Mouse (Mus musculus) B cell, adult 2 months (primary cell): ENCODE measurements around the gene Lpcat2b.
"Not testable (repeated sequence)": the region's sequence is repeated elsewhere in the genome, so short reads cannot be mapped to it uniquely, and the experiment has no call there.

Source experiments
- DNase-seq, 2 experiments: peaks; one replicate each; pipeline ENCODE4 v3.0.0; 2022

Gene Lpcat2b

DNA sequence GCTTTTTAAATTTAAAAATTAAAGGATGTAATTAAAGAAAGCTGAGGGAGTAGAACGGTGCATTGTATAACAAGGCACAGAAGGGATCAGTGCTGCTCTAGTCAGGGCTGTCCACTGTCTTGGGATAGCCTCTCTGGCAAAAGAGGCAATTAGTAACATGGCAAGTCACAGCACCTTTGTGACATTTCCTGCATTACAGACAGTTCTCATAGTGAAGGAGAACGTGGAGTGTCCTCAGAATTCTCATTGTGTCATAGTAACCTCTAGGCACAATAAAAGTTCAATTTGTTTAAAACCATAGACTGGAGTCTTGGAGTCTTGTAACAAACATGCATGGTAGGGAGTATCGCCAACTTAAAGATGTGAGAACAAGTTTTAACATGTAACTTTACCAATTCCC is at the start of gene Lpcat2b:
TSS of gene Lpcat2b (plus strand) at position 301 of the 400 bp plus-strand sequence.
- DNase-seq: no peak

DNA sequence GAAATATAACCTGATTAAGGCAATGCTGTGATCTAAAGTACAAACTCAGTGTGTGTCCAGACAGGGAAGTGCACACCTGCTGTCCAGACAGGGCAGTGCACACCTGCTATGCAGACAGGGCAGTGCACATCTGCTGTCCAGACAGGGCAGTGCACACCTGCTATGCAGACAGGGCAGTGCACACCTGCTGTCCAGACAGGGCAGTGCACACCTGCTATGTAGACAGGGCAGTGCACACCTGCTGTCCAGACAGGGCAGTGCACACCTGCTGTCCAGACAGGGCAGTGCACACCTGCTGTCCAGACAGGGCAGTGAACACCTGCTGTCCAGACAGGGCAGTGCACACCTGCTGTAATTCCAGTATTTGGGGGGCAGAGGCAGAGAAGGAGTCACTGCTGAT is 44.9 kb upstream of the Lpcat2b start:
- DNase-seq: not testable (repeated sequence)

- DNase-seq: no peak
Measured at GRCm38 (mm10) chr5:107387788-107388187, 43.6 kb upstream of the Lpcat2b start.

DNA sequence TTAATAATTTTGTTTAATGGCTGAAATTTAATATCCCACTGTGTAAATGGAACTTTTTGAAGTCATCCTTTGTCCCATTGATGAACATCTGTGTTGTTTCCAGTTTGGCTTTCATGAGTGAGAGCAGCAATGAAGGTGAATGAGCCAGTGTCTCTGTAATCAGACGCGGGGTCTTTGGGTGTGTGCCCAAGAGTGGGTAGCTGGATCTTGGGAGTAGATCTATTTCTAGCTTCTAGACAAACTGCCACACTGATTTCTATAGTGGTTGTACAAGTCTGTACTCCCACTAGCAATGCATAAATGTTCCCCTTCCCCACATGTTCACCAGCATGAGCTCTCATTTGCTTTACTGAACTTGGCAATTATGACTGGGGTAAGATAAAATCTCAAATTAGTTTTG is 42.0 kb upstream of the Lpcat2b start:
- DNase-seq: no peak

- no peak for DNase-seq
Measured at GRCm38 (mm10) chr5:107394437-107394836, 36.9 kb upstream of the Lpcat2b start.

DNA sequence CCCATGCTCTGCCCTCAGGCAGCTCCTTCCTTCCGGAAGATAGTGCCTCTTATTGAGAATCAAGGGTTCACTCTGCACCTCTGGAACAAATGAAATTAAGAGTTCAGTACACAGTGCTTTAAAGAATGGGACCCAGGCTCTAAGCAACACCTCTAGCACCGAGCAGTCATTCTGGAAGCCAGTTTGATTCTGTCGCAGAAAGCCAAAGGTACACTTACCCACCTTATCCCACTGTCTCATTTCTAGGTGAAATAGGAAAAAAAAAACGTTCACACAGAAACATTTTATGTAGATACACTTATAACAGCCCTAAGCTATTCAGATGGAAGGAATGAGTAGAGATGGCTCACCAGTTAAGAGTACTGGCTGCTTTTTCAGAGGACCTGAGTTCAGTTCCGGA is 28.9 kb upstream of the Lpcat2b start, which contains the start of gene Ephx4:
TSS of gene Ephx4 (plus strand) at position 301 of the 400 bp plus-strand sequence.
- no peak for DNase-seq

DNA sequence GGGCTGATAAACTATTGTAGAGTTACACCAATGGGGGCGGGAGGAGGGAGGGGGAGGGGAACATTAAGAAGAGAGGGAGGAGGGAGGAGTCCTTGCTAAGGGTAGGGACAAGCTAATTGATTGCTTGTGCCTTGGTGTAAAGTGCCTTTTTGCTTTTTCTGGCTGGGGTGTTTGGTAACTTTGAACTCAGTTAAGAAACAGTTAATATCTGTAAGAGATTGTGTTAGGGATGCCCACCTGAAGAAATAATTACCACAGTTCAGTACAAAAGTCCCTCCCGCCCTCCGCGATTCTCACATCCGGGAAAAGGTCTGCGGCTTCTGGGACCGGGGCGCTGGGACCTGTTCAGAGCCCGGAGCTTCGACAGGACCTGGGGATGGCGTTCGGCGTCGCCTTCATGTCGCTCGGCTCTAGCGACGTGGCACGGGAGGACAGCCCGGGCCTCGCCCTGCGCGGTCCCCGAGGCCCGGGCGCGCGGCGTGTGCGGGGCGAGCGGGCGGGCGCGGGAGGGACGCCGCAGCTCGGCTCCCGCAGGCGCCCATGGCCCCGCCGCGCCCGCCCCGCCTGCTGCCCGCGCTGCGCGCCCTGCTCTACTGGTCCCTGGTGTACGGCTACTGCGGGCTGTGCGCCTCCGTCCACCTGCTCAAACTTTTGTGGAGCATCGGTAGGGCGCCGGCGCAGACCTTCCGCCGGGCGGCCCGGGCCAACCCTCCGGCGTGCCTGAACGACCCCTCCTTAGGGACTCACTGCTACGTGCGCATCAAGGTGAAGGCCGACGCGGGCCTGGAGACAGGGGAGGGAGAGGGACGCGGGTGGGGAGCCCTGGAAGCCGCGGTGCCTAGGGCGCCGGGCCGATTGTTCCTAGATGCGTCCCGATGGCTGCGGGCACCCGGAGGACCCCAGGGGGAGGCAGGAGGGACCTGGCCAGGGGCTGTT is 28.1 kb upstream of the Lpcat2b start:
- DNase-seq: peak; percentile 4 to 6

- DNase-seq: no peak
Measured at GRCm38 (mm10) chr5:107403947-107404684, 27.2 kb upstream of the Lpcat2b start.

- no peak for DNase-seq
Measured at GRCm38 (mm10) chr5:107405361-107405760, 26.0 kb upstream of the Lpcat2b start.

- DNase-seq: no peak
Measured at GRCm38 (mm10) chr5:107410305-107410704, 21.0 kb upstream of the Lpcat2b start.

DNA sequence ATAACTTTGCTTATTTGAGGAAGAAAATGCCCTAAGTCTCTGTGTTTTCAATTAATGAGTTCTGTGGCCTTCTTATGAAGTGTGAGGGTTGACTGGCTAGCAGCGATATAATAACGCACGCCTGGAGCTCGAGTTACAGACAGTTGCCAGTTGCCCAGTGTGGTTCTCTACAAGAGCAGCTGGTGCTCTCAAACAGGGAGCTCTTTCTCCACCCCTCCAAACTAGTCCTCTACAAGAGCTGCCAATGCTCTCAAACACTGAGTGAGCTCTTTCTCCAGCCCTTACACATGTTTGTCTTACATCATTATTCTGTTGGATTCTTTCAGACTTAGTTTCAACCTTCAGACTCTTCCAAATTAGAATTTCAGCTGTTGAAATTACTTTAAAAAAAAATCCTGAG is 20.0 kb upstream of the Lpcat2b start:
- DNase-seq: no peak

- DNase-seq: no peak
Measured at GRCm38 (mm10) chr5:107412285-107412684, 19.1 kb upstream of the Lpcat2b start.

- DNase-seq: no peak
Measured at GRCm38 (mm10) chr5:107415098-107415497, 16.3 kb upstream of the Lpcat2b start.

DNA sequence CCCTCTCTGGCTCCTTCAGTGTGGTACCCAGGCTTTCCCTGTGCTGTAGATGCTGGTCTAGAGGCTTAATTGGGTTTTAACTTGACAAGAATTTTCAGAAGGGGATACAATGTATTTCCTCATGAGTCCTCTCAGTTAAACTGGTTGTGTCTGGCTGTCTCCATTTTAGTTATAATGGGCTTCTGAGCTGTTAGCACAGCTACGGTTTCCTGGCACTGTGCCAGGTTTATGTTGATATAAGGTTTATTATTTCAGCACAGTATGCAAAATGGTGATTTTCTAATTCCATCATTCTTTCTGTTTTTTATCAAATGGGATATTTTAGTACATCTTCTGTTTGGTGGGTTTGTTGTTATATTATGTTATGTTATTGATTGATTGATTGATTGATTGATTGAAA is 9.7 kb upstream of the Lpcat2b start:
- DNase-seq: no peak

- DNase-seq: no peak
Measured at GRCm38 (mm10) chr5:107434001-107434400, 2.7 kb downstream of the Lpcat2b start.

DNA sequence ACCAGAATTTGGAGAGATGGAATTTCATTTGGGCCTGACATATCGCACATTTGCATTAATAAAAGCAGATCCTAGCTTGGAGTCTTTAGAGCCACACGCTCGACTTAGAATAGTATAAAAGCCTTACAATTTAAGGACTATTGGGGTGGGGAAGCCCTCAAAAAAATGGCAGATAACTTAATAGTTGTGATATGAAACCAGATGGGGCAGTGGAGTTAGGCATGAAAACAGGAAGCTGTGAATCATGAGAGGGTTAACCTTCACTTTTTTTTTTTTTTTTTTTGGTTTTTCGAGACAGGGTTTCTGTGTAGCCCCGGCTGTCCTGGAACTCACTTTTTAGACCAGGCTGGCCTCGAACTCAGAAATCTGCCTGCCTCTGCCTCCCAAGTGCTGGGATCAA is 4.8 kb downstream of the Lpcat2b start:
- peak in 1 of 2 experiments; percentile 7 for DNase-seq

GRCm38 (mm10) chr5:107436587-107437209 is 5.3 kb downstream of the Lpcat2b start:
- peak in 1 of 2 experiments; percentile 2 for DNase-seq

DNA sequence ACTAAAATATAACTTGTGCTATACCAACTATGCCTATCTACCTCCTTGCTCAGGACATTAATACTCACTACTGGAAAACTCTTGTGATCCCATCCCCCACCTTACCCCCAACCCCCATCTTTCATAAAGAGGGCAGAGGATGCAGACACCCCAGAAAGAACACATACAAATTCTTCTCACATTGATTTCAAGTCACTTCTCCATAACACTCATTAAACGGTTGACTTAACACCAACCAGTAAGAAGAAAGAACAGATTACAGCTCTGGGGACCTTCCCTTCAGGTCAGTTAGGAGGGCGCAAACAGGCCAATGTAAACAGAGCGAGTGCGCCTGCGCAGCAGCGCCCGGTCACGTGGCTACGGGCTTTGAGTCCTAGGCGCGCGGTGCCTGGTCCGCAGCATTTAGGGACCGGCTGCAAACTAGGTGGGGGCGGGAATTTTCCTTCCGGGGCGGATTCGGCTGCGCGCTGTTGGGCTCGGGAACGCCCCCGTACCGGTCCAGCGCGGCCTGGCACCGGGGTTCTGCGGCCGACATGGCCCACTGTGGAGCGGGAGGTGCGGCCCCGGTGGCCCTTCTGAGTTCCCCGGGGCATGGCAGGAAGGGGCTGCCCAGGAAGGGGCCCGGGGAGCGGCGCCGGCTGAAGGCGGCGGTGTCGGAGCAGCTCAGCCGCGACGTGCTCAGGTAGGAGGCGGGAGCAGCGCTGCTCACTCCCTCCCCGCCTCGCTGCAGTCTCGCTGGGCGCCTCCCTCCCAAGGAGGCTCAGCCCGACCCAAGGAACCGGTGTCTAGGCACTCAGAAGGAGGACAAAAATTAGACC is 6.3 kb downstream of the Lpcat2b start, which contains the start of gene Btbd8:
TSS of gene Btbd8 (plus strand) at position 534 of the 818 bp plus-strand sequence.
- peak; percentile 94 to 95 for DNase-seq

GRCm38 (mm10) chr5:107438353-107438752 is 7.0 kb downstream of the Lpcat2b start:
- no peak for DNase-seq

DNA sequence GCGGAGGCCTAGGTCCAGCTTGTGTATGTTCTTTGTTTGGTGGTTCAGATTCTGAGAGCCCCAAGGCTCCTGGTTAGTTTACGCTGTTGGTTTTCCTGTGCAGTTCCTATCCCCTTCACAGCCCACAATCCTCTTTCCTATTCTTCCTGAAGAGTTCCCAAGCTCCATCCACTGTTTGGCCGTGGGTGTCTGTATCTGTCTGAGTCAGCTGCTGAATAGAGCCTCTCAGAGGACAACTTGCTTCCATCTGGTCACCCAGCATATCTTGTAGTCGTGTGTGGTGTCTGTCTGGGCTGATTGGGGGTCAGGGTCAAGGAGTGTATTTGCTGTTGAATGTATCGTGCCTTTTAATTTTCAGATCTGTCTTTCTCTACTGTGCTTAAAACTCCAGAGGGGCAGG is 10.5 kb downstream of the Lpcat2b start:
- DNase-seq: no peak

GRCm38 (mm10) chr5:107444251-107444650 is 12.9 kb downstream of the Lpcat2b start:
- DNase-seq: no peak

DNA sequence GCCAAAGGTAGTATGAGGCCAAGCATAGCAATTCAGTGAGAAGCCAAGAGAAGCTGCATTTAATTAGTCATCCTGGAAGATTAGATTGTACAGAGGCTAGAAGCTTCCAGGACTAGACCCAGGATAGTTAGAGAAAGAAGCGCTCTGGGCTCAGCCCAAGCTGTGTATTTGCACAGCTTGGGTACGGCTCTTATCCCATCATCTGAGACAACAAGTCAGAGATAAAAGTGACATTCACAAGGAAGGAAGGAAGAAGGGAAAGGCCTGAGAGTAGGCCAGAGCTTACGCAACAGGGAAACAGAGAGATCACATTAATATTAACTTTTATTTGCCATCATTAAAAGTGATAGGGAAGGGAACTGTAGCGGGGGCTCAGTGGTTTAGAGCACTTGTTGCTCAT is 16.6 kb downstream of the Lpcat2b start:
- DNase-seq: no peak
